In the genomic region with DNA sequence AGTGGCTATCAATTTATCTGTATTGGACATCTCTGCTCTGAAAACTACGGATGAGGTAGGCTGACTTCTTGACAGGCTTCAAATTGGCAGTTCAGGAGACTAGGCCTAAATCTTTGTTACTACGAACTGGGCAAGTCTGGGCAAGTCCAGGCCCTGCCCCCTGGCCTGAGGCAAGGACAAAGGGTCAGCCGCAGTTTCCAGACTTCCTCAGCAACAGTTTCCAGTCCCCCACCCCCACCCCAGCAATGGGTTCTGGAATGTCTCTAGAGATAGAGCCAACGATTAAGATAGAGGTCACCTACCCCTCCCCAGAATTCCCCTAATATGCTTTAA, we compare ENCODE assay signal across 14 mouse cellular contexts. TPM values are rescaled to one million over a fixed set of nuclear protein-coding genes. Genes with fewer than 3 reads are reported as not detected.
DNase-seq lines count a peak whose midpoint lies in the region; ATAC-seq and TF ChIP-seq lines count a peak whose summit lies in the region.
"Had no signal": no experiment of that assay in that cellular context is flagged by ENCODE, and none has a peak within 500 bp of the region (broad histone marks: within the 10 kb centered on the region; RNA-seq: fewer than 3 reads in every experiment).

No protein-coding gene starts in this region.

- no peaks in the 10 kb centered on the region for H3K36me3 ChIP-seq in heart, embryonic 12.5 days
- no peaks in the 10 kb centered on the region for H3K36me3 ChIP-seq in lung, embryonic 14.5 days (ENCODE audit: insufficient read depth)
- H3K36me3 ChIP-seq: embryonic facial prominence, embryonic 13.5 days; hindbrain, embryonic 13.5 days; neural tube, embryonic 13.5 days had no signal

- no peaks in the 10 kb centered on the region for H3K9me3 ChIP-seq in heart, embryonic 12.5 days (replicated peaks)
- H3K9me3 ChIP-seq in lung, embryonic 14.5 days (ENCODE audit: low read depth, low read length) = no peaks in the 10 kb centered on the region
- H3K9me3 ChIP-seq: embryonic facial prominence, embryonic 13.5 days; hindbrain, embryonic 13.5 days; neural tube, embryonic 13.5 days had no signal

- H3K9ac ChIP-seq in heart, embryonic 12.5 days = no peak overlapping the region
- H3K9ac ChIP-seq in lung, embryonic 14.5 days = no peak overlapping the region
- H3K9ac ChIP-seq: liver, embryonic 14.5 days had no signal

- H3K27ac ChIP-seq in heart, embryonic 12.5 days (ENCODE audit: poor library complexity, severe bottlenecking) = 0 out of 2 replicates have a peak overlapping the region, but pooled peaks have one; percentile 6
- H3K27ac ChIP-seq in lung, embryonic 14.5 days (ENCODE audit: low read depth) = no peak overlapping the region
- H3K27ac ChIP-seq: embryonic facial prominence, embryonic 13.5 days; heart, adult 2 months; hindbrain, embryonic 13.5 days; liver, embryonic 14.5 days; neural tube, embryonic 13.5 days had no signal

- H3K4me1 ChIP-seq in heart, embryonic 12.5 days (replicated peaks) = peaks cover 19% of the 10 kb centered on the region
- peaks cover 10% of the 10 kb centered on the region; the same call in 1 of the 2 replicates for H3K4me1 ChIP-seq in lung, embryonic 14.5 days (ENCODE audit: insufficient read depth)

- no peak for TF ChIP-seq CTCF in lung, embryonic 14.5 days (IDR thresholded peaks at IDR 0.05; ENCODE audit: low read depth)

- H3K4me3 ChIP-seq in heart, embryonic 12.5 days = no peak overlapping the region
- H3K4me3 ChIP-seq in lung, embryonic 14.5 days (ENCODE audit: low read depth, low read length) = no peak overlapping the region
- H3K4me3 ChIP-seq: heart, adult 2 months had no signal

- no peak for DNase-seq in heart, adult 18-20 months
- no peak for DNase-seq in lung, embryonic 14.5 days
- DNase-seq in lung, postnatal 10 days = no peak
- DNase-seq in 3T3-L1 (ENCODE audit: low read depth, low spot score) = peak; percentile 17
- peak; percentile 21 for DNase-seq in R1 (ENCODE audit: low read depth, low spot score)

- no peak overlapping the region for H3K4me2 ChIP-seq in heart, embryonic 12.5 days
- no peak overlapping the region for H3K4me2 ChIP-seq in lung, embryonic 14.5 days

- ATAC-seq in heart, embryonic 12.5 days (ENCODE audit: insufficient number of reproducible peaks, low FRiP score) = no peak
- peak; percentile 10; the same call in 1 of the 2 replicates for ATAC-seq in lung, embryonic 14.5 days (ENCODE audit: insufficient read depth)
- ATAC-seq in erythroblast, adult 5-6 weeks (replicated peaks; ENCODE audit: low FRiP score, poor library complexity, severe bottlenecking) = no peak

- no peaks in the 10 kb centered on the region for H3K27me3 ChIP-seq in heart, embryonic 12.5 days (replicated peaks)
- no peaks in the 10 kb centered on the region for H3K27me3 ChIP-seq in lung, embryonic 14.5 days (ENCODE audit: insufficient read depth, low read length)
- H3K27me3 ChIP-seq: embryonic facial prominence, embryonic 13.5 days; hindbrain, embryonic 13.5 days; neural tube, embryonic 13.5 days had no signal

- 52% methylated on average over 4 of the region's 4 CpGs for WGBS in heart, embryonic 12.5 days
- 55% methylated on average over 4 of the region's 4 CpGs for WGBS in lung, embryonic 14.5 days

RNA-seq across cellular contexts. Expression of gene Slc26a3, which starts 15.4 kb away (rescaled TPM):
- polyA plus RNA-seq in heart, embryonic 12.5 days (2016; fragmentation: Nextera tagmentation; extraction: Ambion mirVana) = 0.10 TPM in 1 of 2 replicates, not detected in the other
- 1 to 10 TPM in 1 of 2 experiments, under 1 TPM in 1; 0.67 to 1.5 TPM for total RNA-seq in heart, adult 18-20 months (2021)
- not detected in 2 replicates for polyA plus RNA-seq in lung, embryonic 14.5 days (2014; fragmentation: Nextera tagmentation; extraction: Ambion mirVana)
- total RNA-seq in erythroblast, adult 5-6 weeks (2015; ENCODE audit: low replicate concordance) = not detected in 2 replicates
- total RNA-seq in erythroblast, adult 5-6 weeks (2017; ENCODE audit: low replicate concordance) = 0.34 TPM in 1 of 2 replicates, not detected in the other
- total RNA-seq: ES-E14; gastrocnemius, adult 8-10 months had no signal
- polyA plus RNA-seq: embryonic facial prominence, embryonic 13.5 days; hindbrain, embryonic 13.5 days; neural tube, embryonic 13.5 days had no signal

RNA-seq across cellular contexts. Expression of gene Dld, which starts 24.0 kb away (rescaled TPM):
- polyA plus RNA-seq in heart, embryonic 12.5 days (2016; fragmentation: Nextera tagmentation; extraction: Ambion mirVana) = 235 and 238 TPM in 2 replicates
- total RNA-seq in heart, adult 18-20 months (2021) = 100 to 1,000 TPM; 445 to 463 TPM
- 124 and 128 TPM in 2 replicates for polyA plus RNA-seq in lung, embryonic 14.5 days (2014; fragmentation: Nextera tagmentation; extraction: Ambion mirVana)
- 31.5 and 37.2 TPM in 2 replicates for total RNA-seq in erythroblast, adult 5-6 weeks (2015; ENCODE audit: low replicate concordance)
- 37.6 and 38.5 TPM in 2 replicates for total RNA-seq in erythroblast, adult 5-6 weeks (2017; ENCODE audit: low replicate concordance)

Comparison
In these comparisons a context has a peak if more than half of its experiments do, and no peak if none do; other contexts are left out.
1. DNase-seq: peak in 3T3-L1 (single experiment) and R1 (single experiment); none in heart, adult 18-20 months (0 of 2), lung, embryonic 14.5 days (single experiment) and lung, postnatal 10 days (single experiment).
2. RNA of gene Dld, which starts 24.0 kb away (total RNA-seq): 445 to 463 TPM in heart, adult 18-20 months; 31.5 to 38.5 TPM in erythroblast, adult 5-6 weeks; every median in the first group is over 10 times any median in the second.